Comparison of ENCODE assay signal across 13 mouse cellular contexts in the genomic region with DNA sequence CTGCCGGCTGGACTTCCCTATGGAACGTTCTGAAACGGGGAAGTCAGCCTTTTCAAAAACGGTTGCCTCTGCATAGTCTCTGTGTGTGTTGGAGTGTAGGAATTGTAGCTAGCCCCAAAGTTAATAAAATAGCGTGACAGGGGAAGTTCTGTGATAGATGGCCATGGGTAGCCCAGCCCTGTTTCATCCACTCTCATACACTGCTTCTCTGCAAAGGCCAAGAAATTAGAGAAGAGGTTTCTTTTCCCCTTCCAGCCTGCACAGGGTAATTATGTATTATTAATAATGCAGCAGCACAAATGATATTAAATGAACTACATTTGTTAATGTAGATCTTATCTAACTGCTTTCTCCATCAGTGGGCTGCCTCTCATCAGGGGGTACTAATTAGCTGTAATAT.
"Had no signal": no experiment of that assay in that cellular context is flagged by ENCODE, and none has a peak within 500 bp of the region (broad histone marks: within the 10 kb centered on the region; RNA-seq: fewer than 3 reads in every experiment).

No protein-coding gene starts in this region.

- H3K36me3 ChIP-seq: liver, embryonic 13.5 days; lung, embryonic 15.5 days; midbrain, embryonic 12.5 days had no signal

- H3K4me2 ChIP-seq: liver, embryonic 13.5 days; lung, embryonic 15.5 days; midbrain, embryonic 12.5 days had no signal

- H3K27ac ChIP-seq: layer of hippocampus, adult 2 months; liver, embryonic 13.5 days; lung, embryonic 15.5 days; midbrain, embryonic 12.5 days had no signal

- H3K4me3 ChIP-seq: layer of hippocampus, adult 2 months; liver, embryonic 13.5 days; lung, embryonic 15.5 days; midbrain, embryonic 12.5 days had no signal

- DNase-seq: kidney, adult 18-20 months; kidney, postnatal 10 days; kidney, postnatal 4 days; liver; liver, embryonic 13.5 days; liver, postnatal 0 days; right cerebral cortex, postnatal 14 days; thymus, adult 2 months; thymus, postnatal 25 days had no signal

- ATAC-seq: liver, postnatal 0 days; midbrain, embryonic 16.5 days had no signal

- H3K9ac ChIP-seq: liver, embryonic 13.5 days; liver, postnatal 0 days; lung, embryonic 15.5 days; midbrain, embryonic 12.5 days had no signal

- H3K9me3 ChIP-seq: liver, embryonic 13.5 days; lung, embryonic 15.5 days; midbrain, embryonic 12.5 days had no signal

- H3K4me1 ChIP-seq: liver, embryonic 13.5 days; midbrain, embryonic 12.5 days had no signal

- H3K27me3 ChIP-seq: liver, embryonic 13.5 days; lung, embryonic 15.5 days; midbrain, embryonic 12.5 days had no signal
